Mouse (Mus musculus): Measurements from ENCODE around the gene Ubap1l. TPM values are rescaled to one million over a fixed set of nuclear protein-coding genes. Genes with fewer than 3 reads are reported as not detected.
"Not testable (repeated sequence)": the region's sequence is repeated elsewhere in the genome, so short reads cannot be mapped to it uniquely, and the experiment has no call there.

Ubap1l gene
- polyA plus RNA-seq (2015; fragmentation: Nextera tagmentation; extraction: Ambion mirVana) = 0.19 and 0.41 TPM in 2 replicates

- no peak within 1 kb of the TSS for H3K27ac ChIP-seq
- 89% methylated on average over 16 of the region's 16 CpGs for WGBS
- no peaks in the 10 kb centered on the region for H3K9me3 ChIP-seq
- H3K9ac ChIP-seq = no peak within 1 kb of the TSS
- H3K4me3 ChIP-seq = no peak within 1 kb of the TSS
- ATAC-seq (ENCODE audit: insufficient number of reproducible peaks, insufficient read depth, low FRiP score, low TSS enrichment, low read depth) = no peak
- peaks cover 72% of the 10 kb centered on the region for H3K36me3 ChIP-seq
- no peak within 1 kb of the TSS for H3K4me2 ChIP-seq
- no peaks in the 10 kb centered on the region for H3K4me1 ChIP-seq
- H3K27me3 ChIP-seq = no peaks in the 10 kb centered on the region
Observed at GRCm38 (mm10) chr9:65360641-65361448, at the start of gene Ubap1l. TSS of gene Ubap1l (plus strand) at chr9:65361041.

- Histone ChIP-seq H3K27ac (no peak overlapping the region), H3K27me3 (no peaks in the 10 kb centered on the region), H3K4me1 (no peaks in the 10 kb centered on the region), H3K9me3 (peaks cover 3% of the 10 kb centered on the region; the same call in 1 of the 2 replicates), H3K4me2 (no peak overlapping the region), H3K36me3 (peaks cover 67% of the 10 kb centered on the region), H3K4me3 (no peak overlapping the region), H3K9ac (no peak overlapping the region)
- ATAC-seq (ENCODE audit: insufficient number of reproducible peaks, insufficient read depth, low FRiP score, low TSS enrichment, low read depth) = no peak
- 95% methylated on average over 4 of the region's 4 CpGs for WGBS
Observed at GRCm38 (mm10) chr9:65312669-65313357, 48.0 kb upstream of the Ubap1l start.

DNA sequence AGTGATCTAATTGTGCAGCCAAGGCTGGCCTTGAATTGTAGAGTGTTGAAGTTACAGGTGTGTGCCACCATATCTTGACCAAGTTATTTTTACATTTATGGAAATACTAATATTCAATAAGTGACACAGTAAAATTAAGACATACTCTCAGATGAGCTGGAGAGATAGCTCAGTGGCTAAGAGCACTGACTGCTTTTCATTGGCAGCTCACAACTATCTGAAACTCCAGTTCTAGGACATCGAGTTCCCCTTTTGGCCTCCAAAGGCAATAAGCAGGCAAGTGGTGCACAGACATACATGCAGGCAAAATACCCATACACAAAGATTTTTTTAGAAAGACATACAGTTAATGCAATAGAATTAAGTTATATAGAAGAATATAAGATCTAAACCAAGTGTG, 47.0 kb upstream of the Ubap1l start:
- H3K27me3 ChIP-seq = no peaks in the 10 kb centered on the region
- peaks cover 3% of the 10 kb centered on the region; the same call in 1 of the 2 replicates for H3K9me3 ChIP-seq
- no peak overlapping the region for H3K4me3 ChIP-seq
- H3K4me2 ChIP-seq = no peak overlapping the region
- H3K36me3 ChIP-seq = peaks cover 66% of the 10 kb centered on the region
- 96% methylated on average over 1 of the region's 1 CpGs for WGBS
- no peak overlapping the region for H3K27ac ChIP-seq
- ATAC-seq (ENCODE audit: insufficient number of reproducible peaks, insufficient read depth, low FRiP score, low TSS enrichment, low read depth) = no peak
- H3K9ac ChIP-seq = no peak overlapping the region
- H3K4me1 ChIP-seq = no peaks in the 10 kb centered on the region

GRCm38 (mm10) chr9:65322255-65322900, 38.5 kb upstream of the Ubap1l start:
- no peaks in the 10 kb centered on the region for H3K9me3 ChIP-seq
- no peak for ATAC-seq (ENCODE audit: insufficient number of reproducible peaks, insufficient read depth, low FRiP score, low TSS enrichment, low read depth)
- WGBS = 90% methylated on average over 11 of the region's 11 CpGs
- H3K4me2 ChIP-seq = no peak overlapping the region
- peaks cover 78% of the 10 kb centered on the region for H3K36me3 ChIP-seq
- H3K9ac ChIP-seq = no peak overlapping the region
- no peaks in the 10 kb centered on the region for H3K27me3 ChIP-seq
- H3K27ac ChIP-seq = no peak overlapping the region
- H3K4me3 ChIP-seq = no peak overlapping the region
- no peaks in the 10 kb centered on the region for H3K4me1 ChIP-seq

DNA sequence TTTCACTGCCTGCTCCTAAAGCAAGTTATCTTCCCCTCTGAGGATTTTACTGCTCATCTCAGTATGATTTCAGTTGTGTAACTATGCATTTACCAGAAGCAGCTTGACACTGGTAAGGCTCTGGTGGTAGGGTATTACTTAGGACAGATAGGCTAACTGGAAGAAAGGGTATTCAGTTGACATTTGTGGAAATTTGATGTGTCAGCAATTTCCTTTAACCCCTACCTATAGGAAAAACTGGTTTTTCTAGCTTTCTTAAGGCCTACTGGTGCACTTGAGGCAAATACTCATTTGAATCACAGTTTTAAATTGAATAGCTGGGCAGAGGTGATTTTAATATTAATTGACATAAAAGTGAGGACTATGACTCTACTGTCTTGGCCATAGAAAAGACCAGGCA, 34.9 kb upstream of the Ubap1l start:
- Histone ChIP-seq H3K27me3 (no peaks in the 10 kb centered on the region), H3K4me1 (no peaks in the 10 kb centered on the region), H3K4me2 (no peak overlapping the region), H3K9me3 (no peaks in the 10 kb centered on the region), H3K27ac (no peak overlapping the region), H3K36me3 (peaks cover 84% of the 10 kb centered on the region), H3K9ac (no peak overlapping the region), H3K4me3 (no peak overlapping the region)
- ATAC-seq (ENCODE audit: insufficient number of reproducible peaks, insufficient read depth, low FRiP score, low TSS enrichment, low read depth) = no peak

- no peaks in the 10 kb centered on the region for H3K4me1 ChIP-seq
- no peak for ATAC-seq (ENCODE audit: insufficient number of reproducible peaks, insufficient read depth, low FRiP score, low TSS enrichment, low read depth)
- H3K9ac ChIP-seq = no peak overlapping the region
- H3K4me3 ChIP-seq = no peak overlapping the region
- no peak overlapping the region for H3K4me2 ChIP-seq
- peaks cover 79% of the 10 kb centered on the region for H3K36me3 ChIP-seq
- no peaks in the 10 kb centered on the region for H3K27me3 ChIP-seq
- 92% methylated on average over 2 of the region's 2 CpGs for WGBS
- no peak overlapping the region for H3K27ac ChIP-seq
- H3K9me3 ChIP-seq = no peaks in the 10 kb centered on the region
Observed at GRCm38 (mm10) chr9:65327371-65327770, 33.5 kb upstream of the Ubap1l start.

DNA sequence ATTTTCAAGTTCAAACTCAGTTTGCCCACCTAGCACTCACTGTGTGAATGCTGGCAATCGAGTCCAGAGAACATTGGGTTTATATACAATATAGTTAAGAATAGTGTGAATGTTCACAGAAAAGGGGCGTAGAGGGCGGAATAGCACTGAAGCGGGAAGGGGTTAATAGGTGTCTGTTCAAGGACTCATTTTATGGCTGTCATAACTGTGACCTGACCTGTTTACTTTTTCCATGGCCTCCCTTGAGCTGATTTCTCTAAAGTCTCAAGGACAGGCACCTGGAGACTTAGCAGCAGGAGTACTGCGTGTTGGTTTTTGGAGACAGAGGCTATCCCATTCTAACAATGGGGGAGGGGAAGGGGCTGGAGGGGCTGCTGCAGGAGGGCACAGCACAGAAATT, 26.9 kb upstream of the Ubap1l start:
- H3K4me1 ChIP-seq = no peaks in the 10 kb centered on the region
- no peak overlapping the region for H3K27ac ChIP-seq
- WGBS = 92% methylated on average over 5 of the region's 5 CpGs
- H3K4me3 ChIP-seq = no peak overlapping the region
- H3K27me3 ChIP-seq = no peaks in the 10 kb centered on the region
- peaks cover 21% of the 10 kb centered on the region for H3K36me3 ChIP-seq
- H3K9me3 ChIP-seq = no peaks in the 10 kb centered on the region
- H3K4me2 ChIP-seq = no peak overlapping the region
- H3K9ac ChIP-seq = no peak overlapping the region
- no peak for ATAC-seq (ENCODE audit: insufficient number of reproducible peaks, insufficient read depth, low FRiP score, low TSS enrichment, low read depth)

DNA sequence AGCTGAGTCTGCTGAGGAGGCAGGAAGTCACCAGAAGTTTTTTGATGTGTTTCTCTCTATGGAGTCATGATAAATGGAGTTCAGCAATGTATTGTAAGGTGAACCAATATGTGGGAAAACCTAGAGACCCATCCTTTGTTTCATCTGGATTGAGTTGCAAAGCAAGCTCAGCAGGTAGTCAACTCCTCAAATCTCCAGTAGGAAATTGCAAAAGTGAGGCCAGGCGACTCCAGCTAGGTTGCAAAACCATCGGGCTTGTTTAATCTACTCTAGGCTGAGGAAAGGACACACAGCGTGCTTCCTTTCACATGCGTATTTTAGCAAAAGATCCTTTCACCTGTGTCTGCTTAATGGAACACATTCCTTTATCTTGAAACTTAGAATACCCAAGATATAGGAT, 21.7 kb upstream of the Ubap1l start:
- no peaks in the 10 kb centered on the region for H3K4me1 ChIP-seq
- H3K36me3 ChIP-seq = no peaks in the 10 kb centered on the region
- no peak overlapping the region for H3K4me2 ChIP-seq
- H3K4me3 ChIP-seq = no peak overlapping the region
- 0 out of 2 replicates have a peak, but pooled peaks cover 4% of the 10 kb centered on the region for H3K9me3 ChIP-seq
- no peak overlapping the region for H3K9ac ChIP-seq
- WGBS = 84% methylated on average over 4 of the region's 4 CpGs
- no peak for ATAC-seq (ENCODE audit: insufficient number of reproducible peaks, insufficient read depth, low FRiP score, low TSS enrichment, low read depth)
- H3K27ac ChIP-seq = no peak overlapping the region
- no peaks in the 10 kb centered on the region for H3K27me3 ChIP-seq

DNA sequence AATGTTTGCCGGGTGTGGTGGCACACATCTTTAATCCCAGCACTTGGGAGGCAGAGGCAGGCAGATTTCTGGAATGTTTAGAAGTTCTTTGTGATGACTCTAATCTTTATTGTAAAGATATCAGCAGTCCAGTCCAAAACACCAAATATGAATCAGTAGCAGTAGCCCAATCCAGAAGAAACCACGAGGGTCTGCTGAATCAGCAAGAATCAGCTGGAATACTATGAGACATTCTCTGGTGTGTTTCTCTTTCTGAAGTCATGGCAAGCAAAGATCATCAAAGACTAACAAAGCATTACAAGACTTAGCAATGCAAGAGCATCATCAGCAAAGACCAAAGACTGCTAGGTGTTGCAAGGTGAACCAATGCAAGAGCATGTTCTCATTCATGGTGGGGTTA, 20.4 kb upstream of the Ubap1l start:
- no peak overlapping the region for H3K27ac ChIP-seq
- H3K4me2 ChIP-seq = no peak overlapping the region
- no peak for ATAC-seq (ENCODE audit: insufficient number of reproducible peaks, insufficient read depth, low FRiP score, low TSS enrichment, low read depth)
- H3K36me3 ChIP-seq = no peaks in the 10 kb centered on the region
- H3K4me1 ChIP-seq = no peaks in the 10 kb centered on the region
- 80% methylated on average over 2 of the region's 2 CpGs for WGBS
- H3K27me3 ChIP-seq = no peaks in the 10 kb centered on the region
- no peak overlapping the region for H3K9ac ChIP-seq
- H3K9me3 ChIP-seq = 0 out of 2 replicates have a peak, but pooled peaks cover 4% of the 10 kb centered on the region
- H3K4me3 ChIP-seq = no peak overlapping the region

DNA sequence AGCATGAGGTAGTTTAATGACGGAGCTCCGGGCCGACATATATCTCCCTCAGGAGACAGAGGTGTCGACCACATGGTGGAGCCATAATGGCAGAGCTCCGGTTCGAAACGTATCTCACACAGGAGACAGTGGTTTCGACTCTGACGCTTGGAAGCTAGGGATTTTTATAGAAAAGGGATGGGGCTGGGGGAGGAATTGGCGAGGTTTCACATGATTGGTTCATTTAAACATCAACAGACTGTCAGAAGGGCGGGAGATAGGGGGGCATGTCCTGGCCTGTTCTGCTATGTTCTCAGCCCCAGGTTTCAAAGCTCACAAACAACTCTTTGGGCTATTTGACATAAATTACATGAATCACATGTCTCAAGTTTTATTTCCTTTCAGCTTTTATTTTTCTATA, 15.4 kb upstream of the Ubap1l start:
- 71% methylated on average over 11 of the region's 11 CpGs for WGBS
- peak overlapping the region; percentile 94 for H3K27ac ChIP-seq
- not testable (repeated sequence) for ATAC-seq (ENCODE audit: insufficient number of reproducible peaks, insufficient read depth, low FRiP score, low TSS enrichment, low read depth)

GRCm38 (mm10) chr9:65345854-65346475, 14.9 kb upstream of the Ubap1l start, which contains the start of gene Pdcd7:
TSS of gene Pdcd7 (plus strand) at chr9:65346104.
- peaks cover 11% of the 10 kb centered on the region for H3K4me1 ChIP-seq
- peak within 1 kb of the TSS; percentile 75 for H3K4me2 ChIP-seq
- H3K27me3 ChIP-seq = no peaks in the 10 kb centered on the region
- ATAC-seq (ENCODE audit: insufficient number of reproducible peaks, insufficient read depth, low FRiP score, low TSS enrichment, low read depth) = peak; percentile 86
- peak within 1 kb of the TSS; percentile 98 for H3K9ac ChIP-seq
- H3K27ac ChIP-seq = peak within 1 kb of the TSS; percentile 94
- H3K36me3 ChIP-seq = no peaks in the 10 kb centered on the region
- no peaks in the 10 kb centered on the region for H3K9me3 ChIP-seq
- peak within 1 kb of the TSS; percentile 98 for H3K4me3 ChIP-seq
- under 1% methylated on average over 59 of the region's 59 CpGs for WGBS

More for the DNA sequence above, 15.4 kb upstream of the Ubap1l start:
- H3K9me3 ChIP-seq, H3K36me3 ChIP-seq, H3K27me3 ChIP-seq: not testable (repeated sequence)
- H3K4me3 ChIP-seq = peak overlapping the region; percentile 98
- peaks cover 11% of the 10 kb centered on the region for H3K4me1 ChIP-seq
- H3K9ac ChIP-seq = peak overlapping the region; percentile 98
- peak overlapping the region; percentile 75 for H3K4me2 ChIP-seq
